Mouse (Mus musculus) MEL (cell line): ENCODE data around the gene Slco1c1.

ENCODE experiments used
- CTCF ChIP-seq, 3 experiments: IDR thresholded peaks in 2 of 3; conservative IDR thresholded peaks in 1 of 3; 2 replicates each; pipeline ENCODE4 v1.5.1; 2011 to 2012; ENCODE audit warnings: low read length in 3 of 3, low read depth in 2 of 3, mild to moderate bottlenecking in 2 of 3, improper control_type of control experiment in 1 of 3, inconsistent platforms in 1 of 3, mixed read lengths in 1 of 3, moderate library complexity in 1 of 3; ENCODE audit not compliant: control insufficient read depth in 1 of 3, insufficient read depth in 1 of 3, poor library complexity in 1 of 3, severe bottlenecking in 1 of 3
- EP300 ChIP-seq, 2 experiments: IDR thresholded peaks; 2 replicates each; pipeline ENCODE4 v1.6.1; 2011; ENCODE audit warnings: improper control_type of control experiment in 2 of 2, low read length in 2 of 2, low read depth in 1 of 2, mild to moderate bottlenecking in 1 of 2
- KAT2A ChIP-seq: conservative IDR thresholded peaks from 2 replicates; pipeline ENCODE4 v1.6.1; 2012; ENCODE audit warnings: low read depth, low read length, improper control_type of control experiment, inconsistent platforms
- POLR2A ChIP-seq, 2 experiments: IDR thresholded peaks; 2 replicates each; pipeline ENCODE4 v1.6.1; 2011 to 2012; ENCODE audit warnings: low read length in 2 of 2, mild to moderate bottlenecking in 2 of 2, control low read depth in 1 of 2, improper control_type of control experiment in 1 of 2, low read depth in 1 of 2, moderate library complexity in 1 of 2; ENCODE audit not compliant: control insufficient read depth in 1 of 2, insufficient read depth in 1 of 2, poor library complexity in 1 of 2
- RCOR1 ChIP-seq: IDR thresholded peaks from 2 replicates; pipeline ENCODE4 v1.6.1; 2012; ENCODE audit warnings: low read depth, mild to moderate bottlenecking, inconsistent platforms, low read length, improper control_type of control experiment
- SMC3 ChIP-seq: IDR thresholded peaks from 2 replicates; pipeline ENCODE4 v1.6.1; 2011; ENCODE audit warnings: low read depth, low read length, improper control_type of control experiment

- no peak for TF ChIP-seq CTCF (IDR thresholded peaks at IDR 0.05 in 2 of 3, conservative IDR thresholded peaks at IDR 0.05 in 1 of 3; ENCODE audit: control insufficient read depth in 1 of 3, insufficient read depth in 1 of 3, low read depth in 2 of 3, low read length in 3 of 3, poor library complexity in 1 of 3, severe bottlenecking in 1 of 3)
- no peak for TF ChIP-seq SMC3
- no peak for TF ChIP-seq EP300 (IDR thresholded peaks at IDR 0.05; ENCODE audit: low read depth in 1 of 2, low read length in 2 of 2)
- no peak for TF ChIP-seq POLR2A (IDR thresholded peaks at IDR 0.05; ENCODE audit: control insufficient read depth in 1 of 2, insufficient read depth in 1 of 2, low read depth in 1 of 2, low read length in 2 of 2, poor library complexity in 1 of 2)
- no peak for TF ChIP-seq KAT2A
- no peak for TF ChIP-seq RCOR1
These were observed 28.3 kb upstream of the Slco1c1 start for GRCm38 (mm10) chr6:141495634-141496418.
